Mouse (Mus musculus) midbrain, embryonic 14.5 days (tissue): ENCODE measurements around the gene Nmnat2. TPM values are rescaled to one million over a fixed set of nuclear protein-coding genes. Genes with fewer than 3 reads are reported as not detected.

ENCODE experiments used
- ATAC-seq: fragments of 200-750 bp; cut with Nextera tagmentation; 2 replicates; pipeline ENCODE4 v1.8.0; 2017; ENCODE audit warnings: moderate number of reproducible peaks, moderate library complexity; ENCODE audit not compliant: low FRiP score, low TSS enrichment
- DNase-seq: peaks from one replicate; pipeline ENCODE4 v3.0.0-alpha.2; 2015
- H3K27ac ChIP-seq: fragments of 300-500 bp; sonication (generic); replicated peaks from 2 replicates; pipeline ENCODE4 v1.5.1; 2014; ENCODE audit warnings: mild to moderate bottlenecking, low read depth, low read length, moderate library complexity
- H3K27me3 ChIP-seq: fragments of 300-500 bp; sonication (generic); 2 replicates; pipeline ENCODE4 v1.6.1; 2014; ENCODE audit warnings: low read length, control low read depth, mixed read lengths; ENCODE audit not compliant: control insufficient read depth, insufficient read depth
- H3K36me3 ChIP-seq: fragments of 300-500 bp; sonication (generic); 2 replicates; pipeline ENCODE4 v1.6.1; 2014; ENCODE audit warnings: low read length, control low read depth; ENCODE audit not compliant: control insufficient read depth, insufficient read depth
- H3K4me1 ChIP-seq: fragments of 300-500 bp; sonication (generic); 2 replicates; pipeline ENCODE4 v1.6.1; 2014; ENCODE audit warnings: mild to moderate bottlenecking, antibody characterized with exemption, low read length, control low read depth; ENCODE audit not compliant: control insufficient read depth, insufficient read depth
- H3K4me2 ChIP-seq: fragments of 300-500 bp; sonication (generic); 2 replicates; pipeline ENCODE4 v1.6.1; 2014; ENCODE audit warnings: mild to moderate bottlenecking, low read length, moderate library complexity
- H3K4me3 ChIP-seq: fragments of 300-500 bp; sonication (generic); replicated peaks from 2 replicates; pipeline ENCODE4 v1.5.1; 2014; ENCODE audit warnings: low read depth, low read length
- H3K9ac ChIP-seq: fragments of 300-500 bp; sonication (generic); replicated peaks from 2 replicates; pipeline ENCODE4 v1.6.1; 2014; ENCODE audit warnings: mild to moderate bottlenecking, low read length, moderate library complexity
- H3K9me3 ChIP-seq: fragments of 300-500 bp; sonication (generic); 2 replicates; pipeline ENCODE4 v1.6.1; 2016; ENCODE audit warnings: low read length, control low read depth, mixed read lengths; ENCODE audit not compliant: control insufficient read depth
- WGBS: fragments of 180-500 bp; shearing (Covaris S2); extraction: QIAGEN DNeasy Blood & Tissue Kit; methylation state at CpG from one replicate; pipeline ENCODE4 v1.1.7; 2014; 5-methylcytosine and 5-hydroxymethylcytosine counted together
- polyA plus RNA-seq: library from polyadenylated mRNA; unstranded; fragments of >200 nt; fragmentation: Nextera tagmentation; extraction: Ambion mirVana; gene quantifications from 2 replicates; pipeline ENCODE4 v1.2.1, GENCODE M21; 2014

The Nmnat2 gene
- polyA plus RNA-seq, 1 experiment from 2014 or later, result 83.2 TPM

DNA sequence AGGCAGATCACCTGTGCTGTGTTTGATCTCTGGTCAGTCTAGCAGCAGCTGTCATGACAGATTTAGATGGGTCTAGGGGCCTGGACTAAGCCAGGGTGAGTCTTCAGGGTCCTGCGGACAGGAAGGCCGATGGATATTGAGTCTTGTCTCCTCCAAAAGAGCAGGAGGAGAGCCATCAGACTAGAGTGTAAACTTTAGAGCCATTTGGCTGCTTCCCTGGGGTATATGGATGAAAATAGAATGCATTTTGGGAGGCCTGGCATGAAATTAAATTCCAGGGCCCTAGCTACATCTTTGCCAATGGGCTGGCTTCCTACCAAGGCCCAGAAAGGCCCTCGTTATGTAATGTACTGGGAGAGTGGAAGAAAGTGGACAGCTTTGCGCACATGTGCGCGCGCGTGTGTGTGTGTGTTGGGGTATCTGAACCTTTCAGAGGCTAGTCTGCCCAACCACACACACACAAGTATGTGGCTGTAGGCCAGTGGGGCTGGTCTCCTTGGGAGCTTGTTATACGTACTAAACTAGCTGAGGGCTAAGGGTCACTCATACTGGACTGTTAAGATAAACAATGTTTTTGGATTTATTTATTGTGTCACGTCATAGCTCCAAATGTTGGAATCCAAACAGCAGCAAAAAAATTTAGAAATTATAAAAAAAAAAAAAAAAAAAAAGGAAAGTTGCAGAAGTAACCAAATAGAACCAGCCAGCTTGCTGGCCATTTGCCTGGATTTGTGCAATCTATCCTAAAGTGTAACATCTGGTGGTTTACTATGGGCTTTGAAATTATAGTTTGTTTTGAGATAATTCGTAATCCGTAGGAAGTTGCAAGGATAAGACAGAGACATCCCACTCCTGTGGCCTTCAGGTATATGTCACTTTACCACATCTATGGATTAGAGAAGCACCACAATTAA lies 110.9 kb downstream of the Nmnat2 start:
- no peak for ATAC-seq
- H3K9ac ChIP-seq, result no peak overlapping the region
- H3K36me3 ChIP-seq, result no peaks in the 10 kb centered on the region
- no peaks in the 10 kb centered on the region for H3K27me3 ChIP-seq
- H3K4me3 ChIP-seq, result no peak overlapping the region
- H3K9me3 ChIP-seq, result no peaks in the 10 kb centered on the region
- no peak overlapping the region for H3K4me2 ChIP-seq
- 91% methylated on average over 12 of the region's 12 CpGs for WGBS
- H3K27ac ChIP-seq, result no peak overlapping the region
- H3K4me1 ChIP-seq, result no peaks in the 10 kb centered on the region
- no peak for DNase-seq

DNA sequence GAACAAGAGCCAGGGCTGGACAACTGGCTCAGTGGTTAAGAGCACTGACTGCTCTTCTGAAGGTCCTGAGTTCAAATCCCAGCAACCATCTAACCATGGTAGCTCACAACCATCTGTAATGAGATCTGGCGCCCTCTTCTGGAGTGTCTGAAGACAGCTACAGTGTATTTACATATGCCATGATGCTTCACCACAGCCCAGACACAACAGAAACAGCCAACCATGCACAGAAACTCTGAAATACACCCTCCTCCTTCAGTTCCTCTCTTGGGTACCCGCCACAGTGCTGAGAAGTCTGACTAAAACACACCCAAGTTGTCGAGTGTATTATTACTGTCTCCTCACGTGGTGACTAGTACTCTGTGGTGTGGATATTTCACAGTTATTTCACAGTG lies 111.6 kb downstream of the Nmnat2 start:
- no peaks in the 10 kb centered on the region for H3K4me1 ChIP-seq
- H3K4me2 ChIP-seq, result no peak overlapping the region
- no peaks in the 10 kb centered on the region for H3K9me3 ChIP-seq
- no peak for DNase-seq
- WGBS, result 82% methylated on average over 4 of the region's 4 CpGs
- no peaks in the 10 kb centered on the region for H3K36me3 ChIP-seq
- ATAC-seq, result no peak
- H3K27ac ChIP-seq, result no peak overlapping the region
- H3K9ac ChIP-seq, result no peak overlapping the region
- H3K27me3 ChIP-seq, result peaks cover 5% of the 10 kb centered on the region
- H3K4me3 ChIP-seq, result no peak overlapping the region

DNA sequence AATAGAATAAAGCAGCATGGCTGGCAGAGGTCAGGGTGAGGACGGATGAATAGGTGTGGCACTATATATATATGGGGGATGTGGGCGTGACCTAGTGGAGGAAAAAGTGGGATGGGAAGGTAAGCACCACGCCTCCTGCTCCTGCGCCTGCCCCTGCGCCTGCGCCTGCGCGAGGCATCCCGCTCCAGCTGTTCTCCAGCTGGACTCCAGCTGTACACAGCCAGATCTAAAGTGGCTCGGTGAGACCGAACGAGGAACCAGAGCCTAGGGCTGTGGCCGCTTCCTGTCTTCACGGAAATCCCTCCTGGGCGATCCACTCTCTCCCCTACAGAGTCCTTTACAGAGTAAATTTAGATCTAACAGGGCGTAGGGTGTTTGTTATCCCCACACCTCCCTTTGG lies 116.8 kb downstream of the Nmnat2 start:
- H3K9me3 ChIP-seq, result no peaks in the 10 kb centered on the region
- H3K9ac ChIP-seq, result no peak overlapping the region
- no peak for DNase-seq
- peaks cover 25% of the 10 kb centered on the region for H3K27me3 ChIP-seq
- 58% methylated on average over 16 of the region's 16 CpGs for WGBS
- no peak overlapping the region for H3K27ac ChIP-seq
- no peak for ATAC-seq
- H3K36me3 ChIP-seq, result peaks cover 6% of the 10 kb centered on the region; the same call in 1 of the 2 replicates
- no peak overlapping the region for H3K4me3 ChIP-seq
- H3K4me2 ChIP-seq, result no peak overlapping the region
- H3K4me1 ChIP-seq, result peaks cover 9% of the 10 kb centered on the region

DNA sequence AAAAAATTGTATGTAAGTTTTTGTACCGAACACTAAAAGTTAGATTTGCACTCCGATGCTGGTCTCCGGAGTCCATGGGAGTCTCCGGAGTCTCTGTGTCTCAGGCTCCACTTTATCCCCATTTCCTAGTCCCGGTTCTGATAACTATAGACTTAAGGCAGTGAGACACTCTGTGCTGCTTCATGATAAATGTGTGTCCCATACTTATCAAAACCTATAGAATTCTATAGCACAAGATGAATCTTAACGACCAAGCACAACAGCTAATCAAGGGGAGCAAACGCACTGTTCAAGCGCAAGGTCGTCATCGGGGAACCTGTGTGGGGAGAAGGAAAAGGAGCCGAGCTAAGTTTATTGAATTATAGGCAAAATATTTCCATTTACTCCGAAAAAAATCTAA lies 117.2 kb downstream of the Nmnat2 start:
- ATAC-seq, result no peak
- Histone ChIP-seq H3K4me3 (no peak overlapping the region), H3K27me3 (peaks cover 25% of the 10 kb centered on the region), H3K4me2 (no peak overlapping the region), H3K36me3 (peaks cover 9% of the 10 kb centered on the region; the same call in 1 of the 2 replicates), H3K27ac (no peak overlapping the region), H3K9me3 (no peaks in the 10 kb centered on the region), H3K9ac (no peak overlapping the region), H3K4me1 (peaks cover 9% of the 10 kb centered on the region)
- no peak for DNase-seq
- 43% methylated on average over 12 of the region's 12 CpGs for WGBS

DNA sequence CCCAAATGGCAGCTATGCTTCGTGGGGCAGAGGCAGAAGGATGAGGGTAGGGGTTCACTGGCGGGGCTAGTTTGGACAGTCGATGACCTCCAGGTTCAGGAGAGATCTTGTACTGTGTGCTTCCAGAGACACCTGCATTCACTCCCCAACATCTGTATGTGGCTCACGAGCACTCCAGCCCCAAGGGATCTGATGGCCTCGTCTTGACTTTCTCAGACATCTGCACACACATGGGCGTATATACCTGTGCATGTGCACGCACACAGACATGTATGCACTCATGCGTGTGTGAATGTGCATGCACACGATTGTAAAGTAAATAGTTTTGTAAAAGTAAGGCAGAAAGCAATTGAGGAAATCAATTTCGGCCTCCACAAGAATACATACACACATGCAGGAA lies 117.9 kb downstream of the Nmnat2 start:
- no peak overlapping the region for H3K9ac ChIP-seq
- peaks cover 11% of the 10 kb centered on the region; the same call in 1 of the 2 replicates for H3K36me3 ChIP-seq
- ATAC-seq (no peak), DNase-seq (no peak)
- 47% methylated on average over 10 of the region's 10 CpGs for WGBS
- H3K27me3 ChIP-seq, result peaks cover 25% of the 10 kb centered on the region
- H3K27ac ChIP-seq, result no peak overlapping the region
- H3K4me1 ChIP-seq, result peaks cover 9% of the 10 kb centered on the region
- H3K4me3 ChIP-seq, result no peak overlapping the region
- no peaks in the 10 kb centered on the region for H3K9me3 ChIP-seq
- no peak overlapping the region for H3K4me2 ChIP-seq

DNA sequence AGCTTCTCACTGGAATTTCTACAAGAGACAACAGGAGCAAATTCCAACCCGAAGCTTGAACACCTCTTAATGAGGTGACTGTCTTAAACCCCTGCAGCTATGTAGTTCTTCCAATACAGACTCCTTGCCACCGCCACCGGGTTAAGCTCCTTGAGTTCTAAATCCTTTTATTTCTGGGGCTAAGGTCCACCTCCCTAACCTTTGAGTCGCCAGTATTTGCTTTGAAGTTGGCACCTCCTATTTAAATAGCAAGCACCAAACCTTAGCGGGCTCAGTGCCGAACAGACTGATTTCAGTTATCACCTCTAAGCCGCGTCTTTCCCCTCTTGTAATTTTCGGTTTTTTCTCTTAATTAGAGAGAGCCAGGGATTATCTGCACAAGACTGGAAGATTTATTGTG lies 118.6 kb downstream of the Nmnat2 start:
- DNase-seq (no peak), ATAC-seq (no peak)
- Histone ChIP-seq H3K4me1 (peaks cover 9% of the 10 kb centered on the region), H3K36me3 (peaks cover 11% of the 10 kb centered on the region; the same call in 1 of the 2 replicates), H3K4me2 (no peak overlapping the region), H3K4me3 (no peak overlapping the region), H3K9me3 (no peaks in the 10 kb centered on the region), H3K27me3 (peaks cover 25% of the 10 kb centered on the region), H3K9ac (no peak overlapping the region), H3K27ac (no peak overlapping the region)
- 8% methylated on average over 9 of the region's 9 CpGs for WGBS

DNA sequence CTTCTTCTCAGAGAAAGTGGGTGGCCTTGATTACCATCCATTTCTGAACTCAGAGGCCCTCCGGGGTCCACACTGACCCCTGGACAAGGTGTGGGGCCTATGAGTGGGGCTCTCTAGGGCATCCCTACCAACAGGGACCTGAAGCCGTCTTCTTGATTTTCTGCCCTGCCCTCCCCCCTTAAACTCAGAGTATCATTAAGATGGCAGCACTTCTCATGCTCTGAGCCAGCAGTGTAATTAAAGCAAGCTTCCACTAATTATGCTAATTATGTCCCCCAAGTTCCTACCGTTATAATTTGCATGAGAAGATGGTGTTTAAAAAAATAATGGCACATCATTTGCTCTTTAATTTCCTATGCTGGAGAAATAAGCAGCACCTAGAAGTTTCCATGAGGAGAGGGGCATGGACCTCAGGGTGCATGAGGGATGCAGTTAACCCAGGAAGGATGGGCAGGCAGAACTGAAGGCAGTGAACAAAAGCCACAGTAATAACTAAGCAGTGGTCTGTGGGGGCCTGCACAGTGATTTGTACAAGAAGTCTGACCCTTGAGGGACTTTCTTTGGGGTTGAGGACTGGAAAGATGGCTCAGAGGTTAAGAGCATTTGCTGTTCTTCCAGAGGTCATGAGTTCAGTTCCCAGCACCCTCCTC lies 120.4 kb downstream of the Nmnat2 start:
- Histone ChIP-seq H3K4me1 (peaks cover 9% of the 10 kb centered on the region), H3K27ac (no peak overlapping the region), H3K9me3 (no peaks in the 10 kb centered on the region), H3K4me2 (no peak overlapping the region), H3K27me3 (peaks cover 25% of the 10 kb centered on the region), H3K4me3 (no peak overlapping the region), H3K9ac (no peak overlapping the region), H3K36me3 (peaks cover 11% of the 10 kb centered on the region; the same call in 1 of the 2 replicates)
- ATAC-seq (no peak), DNase-seq (no peak)
- 83% methylated on average over 3 of the region's 3 CpGs for WGBS

DNA sequence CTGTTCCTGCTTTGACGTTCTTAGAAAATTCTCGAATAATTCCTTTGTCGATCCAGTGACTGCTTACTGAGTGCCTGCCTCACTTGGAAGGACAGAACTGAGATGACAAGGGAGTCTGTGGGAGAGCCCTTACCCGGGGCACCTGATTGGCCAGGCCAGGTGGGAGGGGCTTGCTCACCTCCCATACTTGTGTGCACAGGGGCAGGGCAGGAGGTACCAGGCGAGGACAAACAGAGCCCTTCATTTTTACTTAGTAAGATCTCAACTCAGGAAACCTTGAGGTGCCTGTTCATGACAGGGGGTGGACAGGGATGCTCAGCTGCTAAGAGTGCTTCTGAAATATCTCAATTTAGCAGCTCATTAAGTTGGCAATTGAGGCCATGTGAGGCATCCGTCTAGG lies 121.2 kb downstream of the Nmnat2 start:
- H3K4me3 ChIP-seq, result no peak overlapping the region
- DNase-seq, result no peak
- WGBS, result 43% methylated on average over 6 of the region's 6 CpGs
- H3K27ac ChIP-seq, result no peak overlapping the region
- H3K9me3 ChIP-seq, result no peaks in the 10 kb centered on the region
- no peak for ATAC-seq
- peaks cover 11% of the 10 kb centered on the region; the same call in 1 of the 2 replicates for H3K36me3 ChIP-seq
- H3K4me1 ChIP-seq, result peaks cover 9% of the 10 kb centered on the region
- no peak overlapping the region for H3K4me2 ChIP-seq
- H3K27me3 ChIP-seq, result peaks cover 25% of the 10 kb centered on the region
- H3K9ac ChIP-seq, result no peak overlapping the region
